Mouse (Mus musculus) heart, adult 10 weeks (tissue): ENCODE data around the gene Scgb2b27. TPM values are rescaled to one million over a fixed set of nuclear protein-coding genes. Genes with fewer than 3 reads are reported as not detected.

Source experiments
- polyA plus RNA-seq: library from polyadenylated mRNA; stranded (reverse); fragments of 350-450 nt; fragmentation: Illumina TruSeq; extraction: RNeasy Lipid Tissue Mini Kit (QIAGEN cat#74804); gene quantifications from one replicate; pipeline ENCODE4 v1.2.3, GENCODE M21; 2014; ENCODE audit warnings: low read depth, low replicate concordance

Gene Scgb2b27
- polyA plus RNA-seq: not detected

GRCm38 (mm10) chr7:34013842-34014241 lies at the start of gene Scgb2b27:
TSS of gene Scgb2b27 (minus strand) at chr7:34013942.

GRCm38 (mm10) chr7:34021183-34021582 lies 7.4 kb upstream of the Scgb2b27 start, which contains the start of gene Scgb1b27:
TSS of gene Scgb1b27 (plus strand) at chr7:34021483.

Other genes with a start within 250 kb of the Scgb2b27 start
- gene Scgb2b26, start 68.9 kb downstream of the Scgb2b27 start, polyA plus RNA-seq: not detected
- not detected for gene Scgb1b27, start 7.5 kb upstream of the Scgb2b27 start, polyA plus RNA-seq
- gene Scgb1b30, start 81.5 kb upstream of the Scgb2b27 start, polyA plus RNA-seq: not detected
- gene Wtip, start 119.3 kb upstream of the Scgb2b27 start, polyA plus RNA-seq: 13.0 TPM
- gene Uba2, start 155.7 kb upstream of the Scgb2b27 start, polyA plus RNA-seq: 42.7 TPM
- 20.8 TPM for gene Pdcd2l, start 182.7 kb upstream of the Scgb2b27 start, polyA plus RNA-seq
- 554 TPM for gene Gpi1, start 216.4 kb upstream of the Scgb2b27 start, polyA plus RNA-seq
- gene Gm6096, start 237.1 kb upstream of the Scgb2b27 start, polyA plus RNA-seq: not detected